Comparison of ENCODE assay signal across 16 mouse cellular contexts in the genomic region with DNA sequence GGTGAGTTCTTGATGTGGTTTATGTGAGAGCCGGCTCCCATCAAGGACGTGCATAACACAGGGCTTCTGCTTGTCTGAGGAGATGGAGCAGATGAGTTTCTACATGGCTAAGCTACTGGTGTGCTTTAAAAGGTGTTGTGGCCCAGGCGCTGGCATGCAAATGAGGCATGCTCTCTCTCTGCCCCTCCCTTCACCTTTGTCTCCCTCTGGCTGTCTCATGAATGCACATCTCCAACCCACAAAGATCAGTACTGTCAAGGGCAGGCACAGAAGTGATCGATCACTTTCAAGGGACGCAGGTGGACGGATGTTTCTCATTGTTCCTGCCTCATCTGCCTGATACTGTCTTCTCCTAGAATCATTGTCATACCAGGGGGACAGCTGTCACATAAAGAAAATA.
"Had no signal": no experiment of that assay in that cellular context is flagged by ENCODE, and none has a peak within 500 bp of the region (broad histone marks: within the 10 kb centered on the region; RNA-seq: fewer than 3 reads in every experiment).

No protein-coding gene starts in this region.

- H3K4me1 ChIP-seq: limb, embryonic 12.5 days; limb, embryonic 15.5 days; stomach, embryonic 15.5 days had no signal

- H3K27me3 ChIP-seq: kidney, embryonic 15.5 days; limb, embryonic 12.5 days; limb, embryonic 15.5 days; stomach, embryonic 15.5 days had no signal

- H3K9ac ChIP-seq: kidney, embryonic 15.5 days; limb, embryonic 12.5 days; limb, embryonic 15.5 days; liver, embryonic 14.5 days; liver, postnatal 0 days; lung, embryonic 14.5 days; stomach, embryonic 15.5 days had no signal

- DNase-seq: kidney, postnatal 10 days; kidney, postnatal 36 days; left cerebral cortex, postnatal 4 days; liver, postnatal 0 days; lung, embryonic 14.5 days; lung, postnatal 4 days; midbrain, embryonic 14.5 days; thymus, postnatal 25 days had no signal

- H3K27ac ChIP-seq: kidney, embryonic 15.5 days; limb, embryonic 12.5 days; limb, embryonic 15.5 days; liver, embryonic 14.5 days; stomach, embryonic 15.5 days had no signal

- H3K4me3 ChIP-seq: kidney, embryonic 15.5 days; limb, embryonic 12.5 days; limb, embryonic 15.5 days; stomach, embryonic 15.5 days had no signal

- ATAC-seq: liver, postnatal 0 days; lung, postnatal 0 days had no signal

- H3K4me2 ChIP-seq: kidney, embryonic 15.5 days; limb, embryonic 12.5 days; limb, embryonic 15.5 days; liver, embryonic 11.5 days; lung, embryonic 14.5 days; midbrain, embryonic 11.5 days; stomach, embryonic 15.5 days had no signal

- H3K9me3 ChIP-seq: kidney, embryonic 15.5 days; limb, embryonic 15.5 days; stomach, embryonic 15.5 days had no signal
